Mouse (Mus musculus) adrenal gland, postnatal 10 days (tissue): ENCODE measurements around the gene Fut7. TPM values are rescaled to one million over a fixed set of nuclear protein-coding genes. Genes with fewer than 3 reads are reported as not detected.
A peak's percentile ranks its signal among the peaks of the same experiment; 100 is the strongest.

ENCODE experiments used
- DNase-seq: peaks from one replicate; pipeline ENCODE4 v3.0.0; 2021; ENCODE audit warnings: mixed read lengths
- microRNA-seq: library from miRNA; unstranded; fragments of <30 nt; microRNA quantifications from one replicate; pipeline ENCODE4 v1.2.0, GENCODE M21; 2021
- total RNA-seq, 2 experiments: library from RNA; stranded (reverse); gene quantifications; 2 replicates each; pipeline ENCODE4 v1.2.3; 2021

Gene Fut7
- total RNA-seq, 2 experiments from 2014 or later, result 0.67 to 1.1 TPM

GRCm38 (mm10) chr2:25460135-25460534 lies 37.1 kb downstream of the Fut7 start:
- peak; percentile 40 for DNase-seq

- DNase-seq, result peak; percentile 93
These were observed 37.7 kb downstream of the Fut7 start, which contains the start of gene Paxx for GRCm38 (mm10) chr2:25460551-25461309. TSS of gene Paxx (minus strand) at chr2:25461094.

GRCm38 (mm10) chr2:25461407-25461806 lies 38.3 kb downstream of the Fut7 start:
- DNase-seq, result no peak

- DNase-seq, result no peak
These were observed 40.6 kb downstream of the Fut7 start for GRCm38 (mm10) chr2:25463630-25464029.

- DNase-seq, result no peak
These were observed 42.2 kb downstream of the Fut7 start for GRCm38 (mm10) chr2:25465256-25465655.

GRCm38 (mm10) chr2:25465816-25466635 lies 43.0 kb downstream of the Fut7 start:
- DNase-seq, result no peak

GRCm38 (mm10) chr2:25467606-25468303 lies 44.7 kb downstream of the Fut7 start:
- DNase-seq, result peak; percentile 33

GRCm38 (mm10) chr2:25468962-25469915 lies 46.2 kb downstream of the Fut7 start:
- DNase-seq, result no peak

GRCm38 (mm10) chr2:25469969-25470368 lies 46.9 kb downstream of the Fut7 start, which contains the start of gene Ptgds:
TSS of gene Ptgds (minus strand) at chr2:25470046.
- DNase-seq, result no peak

- DNase-seq, result no peak
These were observed 49.5 kb downstream of the Fut7 start for GRCm38 (mm10) chr2:25472550-25472949.

Small RNAs within 50 kb of the gene (microRNA-seq; reads per million reads assigned to microRNA genes)
- 1.8 reads per million for gene Mir3087

Other genes starting within 250 kb of the Fut7 start
- gene Nrarp, start 242.5 kb upstream of the Fut7 start, total RNA-seq, result 10 to 100 TPM; 15.1 to 15.5 TPM
- gene Tor4a, start 226.4 kb upstream of the Fut7 start, total RNA-seq, result 10 to 100 TPM; 13.9 to 19.5 TPM
- gene Nelfb, start 211.8 kb upstream of the Fut7 start, total RNA-seq, result 10 to 100 TPM; 46.3 to 48.8 TPM
- gene Stpg3, start 208.6 kb upstream of the Fut7 start, total RNA-seq, result not detected
- not detected for gene Fam166a, start 204.5 kb upstream of the Fut7 start, total RNA-seq
- 100 to 1,000 TPM; 264 to 293 TPM for gene Tubb4b, start 198.6 kb upstream of the Fut7 start, total RNA-seq
- gene Slc34a3, start 188.9 kb upstream of the Fut7 start, total RNA-seq, result not detected
- gene Rnf224, start 186.5 kb upstream of the Fut7 start, total RNA-seq, result not detected
- gene Rnf208, start 181.0 kb upstream of the Fut7 start, total RNA-seq, result 1 to 10 TPM; 6.4 to 7.3 TPM
- not detected for gene Cysrt1, start 180.8 kb upstream of the Fut7 start, total RNA-seq
- gene AL732309.1, start 176.4 kb upstream of the Fut7 start, total RNA-seq, result 1 to 10 TPM; 2.3 to 3.3 TPM
- gene Tmem203, start 167.8 kb upstream of the Fut7 start, total RNA-seq, result 10 to 100 TPM; 27.7 to 31.0 TPM
- 10 to 100 TPM; 11.2 to 11.4 TPM for gene Tprn, start 160.6 kb upstream of the Fut7 start, total RNA-seq
- 10 to 100 TPM; 48.0 to 52.2 TPM for gene Ssna1, start 150.8 kb upstream of the Fut7 start, total RNA-seq
- 10 to 100 TPM; 61.0 to 73.1 TPM for gene Anapc2, start 150.8 kb upstream of the Fut7 start, total RNA-seq
- not detected for gene Tmem210, start 135.1 kb upstream of the Fut7 start, total RNA-seq
- not detected for gene Lrrc26, start 133.4 kb upstream of the Fut7 start, total RNA-seq
- gene Grin1, start 104.1 kb upstream of the Fut7 start, total RNA-seq, result 1 to 10 TPM; 7.3 to 9.6 TPM
- 10 to 100 TPM; 41.5 to 41.9 TPM for gene Man1b1, start 90.9 kb upstream of the Fut7 start, total RNA-seq
- 10 to 100 TPM; 15.4 to 19.1 TPM for gene Dpp7, start 66.9 kb upstream of the Fut7 start, total RNA-seq
- 10 to 100 TPM; 11.2 to 11.8 TPM for gene Uap1l1, start 57.6 kb upstream of the Fut7 start, total RNA-seq
- 1 to 10 TPM; 3.3 to 5.3 TPM for gene Sapcd2, start 50.9 kb upstream of the Fut7 start, total RNA-seq
- gene Entpd2, start 27.4 kb upstream of the Fut7 start, total RNA-seq, result 10 to 100 TPM; 11.7 to 15.1 TPM
- 10 to 100 TPM; 67.8 to 83.9 TPM for gene Npdc1, start 23.9 kb upstream of the Fut7 start, total RNA-seq
- gene Abca2, start 5.4 kb downstream of the Fut7 start, total RNA-seq, result 10 to 100 TPM; 21.1 to 27.4 TPM
- gene Clic3, start 33.6 kb downstream of the Fut7 start, total RNA-seq, result under 1 TPM; 0.90 to 0.91 TPM
- gene Paxx, start 37.8 kb downstream of the Fut7 start, total RNA-seq, result 10 to 100 TPM; 33.1 to 42.3 TPM
- gene Ptgds, start 46.8 kb downstream of the Fut7 start, total RNA-seq, result 1 to 10 TPM; 3.8 to 3.9 TPM
- gene Lcn12, start 70.6 kb downstream of the Fut7 start, total RNA-seq, result not detected
- gene Fbxw5, start 77.5 kb downstream of the Fut7 start, total RNA-seq, result 10 to 100 TPM; 73.1 to 88.8 TPM
- gene C8g, start 78.5 kb downstream of the Fut7 start, total RNA-seq, result 10 to 100 TPM; 16.8 to 42.9 TPM
- 10 to 100 TPM; 18.0 to 22.7 TPM for gene Traf2, start 123.7 kb downstream of the Fut7 start, total RNA-seq
- 100 to 1,000 TPM; 266 to 285 TPM for gene Edf1, start 134.6 kb downstream of the Fut7 start, total RNA-seq
- 1 to 10 TPM; 1.6 to 6.3 TPM for gene Mamdc4, start 151.6 kb downstream of the Fut7 start, total RNA-seq
- 10 to 100 TPM; 63.5 to 82.8 TPM for gene Phpt1, start 152.0 kb downstream of the Fut7 start, total RNA-seq
- gene Ajm1, start 158.5 kb downstream of the Fut7 start, total RNA-seq, result 1 to 10 TPM; 1.8 to 2.2 TPM
- gene Rabl6, start 185.3 kb downstream of the Fut7 start, total RNA-seq, result 10 to 100 TPM; 70.0 to 88.5 TPM
- not detected for gene Ccdc183, start 194.4 kb downstream of the Fut7 start, total RNA-seq
- 10 to 100 TPM; 28.2 to 30.8 TPM for gene Tmem141, start 198.7 kb downstream of the Fut7 start, total RNA-seq
- 10 to 100 TPM; 11.3 to 15.8 TPM for gene Fcna, start 204.8 kb downstream of the Fut7 start, total RNA-seq
- gene Lcn8, start 229.9 kb downstream of the Fut7 start, total RNA-seq, result 1 to 10 TPM in 1 of 2 experiments, not detected in 1; 1.6 TPM
- not detected for gene Lcn5, start 234.7 kb downstream of the Fut7 start, total RNA-seq